Mouse (Mus musculus): ENCODE data around the gene Ccng2.

The Ccng2 gene

GRCm38 (mm10) chr5:93266883-93267704 lies at the start of gene Ccng2:
Gene Ccng2 (plus strand): TSS chr5:93267257.
- DNase-seq (ENCODE audit: low read depth), result peak; percentile 100

GRCm38 (mm10) chr5:93218375-93218774 lies 48.7 kb upstream of the Ccng2 start:
- DNase-seq (ENCODE audit: low read depth), result no peak

- DNase-seq (ENCODE audit: low read depth), result no peak
Observed at GRCm38 (mm10) chr5:93221661-93222060, 45.4 kb upstream of the Ccng2 start.

- no peak for DNase-seq (ENCODE audit: low read depth)
Observed at GRCm38 (mm10) chr5:93224549-93224948, 42.5 kb upstream of the Ccng2 start.

GRCm38 (mm10) chr5:93227157-93227556 lies 39.9 kb upstream of the Ccng2 start:
- DNase-seq (ENCODE audit: low read depth), result no peak

- DNase-seq (ENCODE audit: low read depth), result peak; percentile 27
Observed at GRCm38 (mm10) chr5:93229527-93229926, 37.5 kb upstream of the Ccng2 start.

- DNase-seq (ENCODE audit: low read depth), result no peak
Observed at GRCm38 (mm10) chr5:93231721-93232120, 35.3 kb upstream of the Ccng2 start.

GRCm38 (mm10) chr5:93232838-93233237 lies 34.2 kb upstream of the Ccng2 start:
- no peak for DNase-seq (ENCODE audit: low read depth)

GRCm38 (mm10) chr5:93234130-93234529 lies 32.9 kb upstream of the Ccng2 start:
- DNase-seq (ENCODE audit: low read depth), result no peak

GRCm38 (mm10) chr5:93234605-93235004 lies 32.5 kb upstream of the Ccng2 start:
- no peak for DNase-seq (ENCODE audit: low read depth)

GRCm38 (mm10) chr5:93235888-93236287 lies 31.2 kb upstream of the Ccng2 start:
- no peak for DNase-seq (ENCODE audit: low read depth)

- DNase-seq (ENCODE audit: low read depth), result no peak
Observed at GRCm38 (mm10) chr5:93236541-93236940, 30.5 kb upstream of the Ccng2 start.

GRCm38 (mm10) chr5:93239590-93240544 lies 27.2 kb upstream of the Ccng2 start:
- DNase-seq (ENCODE audit: low read depth), result peak; percentile 13

GRCm38 (mm10) chr5:93245280-93245679 lies 21.8 kb upstream of the Ccng2 start:
- DNase-seq (ENCODE audit: low read depth), result no peak

- no peak for DNase-seq (ENCODE audit: low read depth)
Observed at GRCm38 (mm10) chr5:93249940-93250578, 17.0 kb upstream of the Ccng2 start.

- DNase-seq (ENCODE audit: low read depth), result no peak
Observed at GRCm38 (mm10) chr5:93251001-93251760, 15.9 kb upstream of the Ccng2 start.

GRCm38 (mm10) chr5:93255759-93256265 lies 11.2 kb upstream of the Ccng2 start:
- DNase-seq (ENCODE audit: low read depth), result peak; percentile 42

- DNase-seq (ENCODE audit: low read depth), result no peak
Observed at GRCm38 (mm10) chr5:93256820-93257405, 10.1 kb upstream of the Ccng2 start.

- no peak for DNase-seq (ENCODE audit: low read depth)
Observed at GRCm38 (mm10) chr5:93259349-93259748, 7.7 kb upstream of the Ccng2 start.

GRCm38 (mm10) chr5:93260983-93261382 lies 6.1 kb upstream of the Ccng2 start:
- DNase-seq (ENCODE audit: low read depth), result no peak

- no peak for DNase-seq (ENCODE audit: low read depth)
Observed at GRCm38 (mm10) chr5:93262751-93263150, 4.3 kb upstream of the Ccng2 start.

All from induced T-regulatory cell, adult 2 months (primary cell).